Mouse (Mus musculus): ENCODE results near the gene Tsks.

DNA sequence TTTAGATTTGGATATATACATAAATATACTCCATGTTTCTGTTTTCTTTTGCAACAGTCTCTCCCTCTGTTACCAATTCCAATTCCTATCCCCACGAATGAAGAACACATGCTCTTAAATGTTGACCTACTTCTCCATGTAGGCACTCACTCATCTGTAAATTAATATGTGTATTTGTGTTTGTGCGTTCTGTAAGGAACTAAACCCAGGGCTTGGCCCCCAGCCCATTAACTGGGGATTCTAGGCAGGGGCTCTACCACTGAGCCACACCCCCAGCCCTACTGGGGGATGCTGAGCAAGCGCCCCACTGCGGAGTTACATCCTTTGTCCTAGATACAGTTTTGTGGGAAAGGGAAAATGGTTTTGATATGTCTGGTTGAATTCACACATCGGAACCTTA is 23.9 kb upstream of the Tsks start:
- TF ChIP-seq CTCF (IDR thresholded peaks at IDR 0.05; ENCODE audit: extremely low read depth, insufficient read depth, insufficient read length, insufficient replicate concordance) (no peak), POLR2A (IDR thresholded peaks at IDR 0.05; ENCODE audit: low read depth, low read length) (no peak)

Data from spleen, adult 2 months (tissue).